Mouse (Mus musculus) T-helper 17 cell (primary cell): ENCODE data around the gene Coro2b.

ENCODE experiments used
- in situ Hi-C, 2 experiments: fragments of 300-600 bp; cut with MboI, MseI; formaldehyde crosslinking; loops; 1 replicate in 1 of 2; 2 replicates in 1 of 2; pipeline ENCODE4 v1.15.1; 2025; ENCODE audit warnings: high pct_unique_total_duplicates in 2 of 2

The Coro2b gene

GRCm38 (mm10) chr9:62536655-62537631 is at the start of gene Coro2b:
TSS of gene Coro2b (minus strand) at chr9:62537044.
- in situ Hi-C loops: no loop called here

- in situ Hi-C loops: loop anchor here (5.0 to 10.0 kb wide), 2 partner anchors 50 to 973 kb away; no protein-coding TSS in a partner anchor
These were observed 40.7 kb upstream of the Coro2b start for GRCm38 (mm10) chr9:62577558-62577957.

GRCm38 (mm10) chr9:62569121-62569520 is 32.3 kb upstream of the Coro2b start:
- in situ Hi-C loops: no loop called here

- in situ Hi-C loops: no loop called here
These were observed 31.0 kb upstream of the Coro2b start for GRCm38 (mm10) chr9:62567818-62568217.

- in situ Hi-C loops: no loop called here
These were observed 25.4 kb upstream of the Coro2b start for GRCm38 (mm10) chr9:62562236-62562635.

- in situ Hi-C loops: no loop called here
These were observed 23.6 kb upstream of the Coro2b start for GRCm38 (mm10) chr9:62560432-62560831.

- in situ Hi-C loops: no loop called here
These were observed 23.2 kb upstream of the Coro2b start for GRCm38 (mm10) chr9:62560006-62560405.

GRCm38 (mm10) chr9:62559446-62559845 is 22.6 kb upstream of the Coro2b start:
- in situ Hi-C loops: loop anchor here in 1 of 2 experiments (5.0 kb wide), 1 partner anchor 48 kb away; no protein-coding TSS in a partner anchor

- in situ Hi-C loops: loop anchor here in 1 of 2 experiments (5.0 kb wide), 1 partner anchor 49 kb away; no protein-coding TSS in a partner anchor
These were observed 21.2 kb upstream of the Coro2b start for GRCm38 (mm10) chr9:62558058-62558457.

GRCm38 (mm10) chr9:62556748-62557147 is 19.9 kb upstream of the Coro2b start:
- in situ Hi-C loops: loop anchor here in 1 of 2 experiments (5.0 kb wide), 1 partner anchor 51 kb away; no protein-coding TSS in a partner anchor

GRCm38 (mm10) chr9:62555258-62555856 is 18.5 kb upstream of the Coro2b start:
- in situ Hi-C loops: loop anchor here in 1 of 2 experiments (5.0 kb wide), 1 partner anchor 52 kb away; no protein-coding TSS in a partner anchor

GRCm38 (mm10) chr9:62554606-62555005 is 17.8 kb upstream of the Coro2b start:
- in situ Hi-C loops: loop anchor here (5.0 kb wide), 4 partner anchors 53 to 267 kb away; no protein-coding TSS in a partner anchor

- in situ Hi-C loops: loop anchor here (5.0 kb wide), 3 partner anchors 81 to 266 kb away; no protein-coding TSS in a partner anchor
These were observed 16.6 kb upstream of the Coro2b start for GRCm38 (mm10) chr9:62553366-62553940.

GRCm38 (mm10) chr9:62551531-62551930 is 14.7 kb upstream of the Coro2b start:
- in situ Hi-C loops: loop anchor here (5.0 kb wide), 3 partner anchors 79 to 264 kb away; no protein-coding TSS in a partner anchor

GRCm38 (mm10) chr9:62550661-62551093 is 13.8 kb upstream of the Coro2b start:
- in situ Hi-C loops: loop anchor here (5.0 kb wide), 3 partner anchors 78 to 263 kb away; no protein-coding TSS in a partner anchor

GRCm38 (mm10) chr9:62549809-62550208 is 13.0 kb upstream of the Coro2b start:
- in situ Hi-C loops: loop anchor here (5.0 kb wide), 3 partner anchors 78 to 263 kb away; no protein-coding TSS in a partner anchor

- in situ Hi-C loops: no loop called here
These were observed 10.6 kb upstream of the Coro2b start for GRCm38 (mm10) chr9:62547476-62547875.

- in situ Hi-C loops: no loop called here
These were observed 8.0 kb upstream of the Coro2b start for GRCm38 (mm10) chr9:62544856-62545255.

- in situ Hi-C loops: no loop called here
These were observed 7.0 kb upstream of the Coro2b start for GRCm38 (mm10) chr9:62543878-62544277.

- in situ Hi-C loops: no loop called here
These were observed 4.8 kb upstream of the Coro2b start for GRCm38 (mm10) chr9:62541606-62542005.

- in situ Hi-C loops: no loop called here
These were observed 4.3 kb upstream of the Coro2b start for GRCm38 (mm10) chr9:62541182-62541581.
